Mouse (Mus musculus): Measurements from ENCODE around the gene Pdzph1.

Pdzph1 gene

DNA sequence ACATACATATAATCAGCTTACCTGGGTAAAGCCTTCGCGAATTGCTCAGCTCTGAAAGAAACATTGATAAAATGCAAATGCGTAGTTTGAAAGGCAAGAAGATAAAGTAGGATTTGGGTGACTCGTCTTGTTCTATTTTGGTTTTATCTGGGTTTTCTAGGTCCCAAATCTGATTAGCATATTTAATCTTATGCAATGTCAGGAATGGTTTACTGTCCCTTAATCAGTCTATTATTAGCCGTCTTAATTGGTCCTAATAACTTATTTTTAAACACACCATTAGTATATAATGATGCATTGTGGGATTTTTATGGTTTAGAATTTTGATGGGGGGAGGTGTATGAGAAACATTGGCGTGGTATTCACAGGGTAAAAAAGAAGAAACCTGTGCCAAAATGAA is at the start of gene Pdzph1:
Gene Pdzph1 (minus strand): TSS at position 101 of the 400 bp plus-strand sequence.
- no peak for DNase-seq (ENCODE audit: low spot score in 2 of 2)

DNA sequence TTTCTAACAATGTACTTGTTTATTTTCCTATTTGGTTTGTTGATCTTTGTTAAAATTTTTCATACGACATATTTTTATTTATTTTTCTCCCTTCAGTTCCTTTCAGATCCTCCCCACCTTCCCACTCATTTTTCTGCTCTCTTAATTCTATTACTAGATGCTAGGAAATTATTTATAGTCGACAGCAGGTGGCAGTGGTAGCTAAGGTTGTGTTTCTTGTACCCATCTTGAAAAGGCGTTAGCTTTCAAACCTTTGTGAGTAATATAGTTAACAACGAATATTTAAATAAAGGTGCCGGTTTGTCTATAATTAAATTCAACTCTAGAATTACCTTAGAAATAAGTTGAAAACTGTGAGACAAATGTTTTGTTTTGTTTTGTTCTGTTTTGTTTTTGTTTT is 48.6 kb upstream of the Pdzph1 start:
- DNase-seq (ENCODE audit: low spot score in 2 of 2), result no peak

GRCm38 (mm10) chr17:59033445-59033844 is 42.3 kb upstream of the Pdzph1 start:
- DNase-seq (ENCODE audit: low spot score in 2 of 2), result no peak

- no peak for DNase-seq (ENCODE audit: low spot score in 2 of 2)
Measured at GRCm38 (mm10) chr17:59026336-59026735, 35.2 kb upstream of the Pdzph1 start.

GRCm38 (mm10) chr17:59024502-59024901 is 33.3 kb upstream of the Pdzph1 start:
- no peak for DNase-seq (ENCODE audit: low spot score in 2 of 2)

- DNase-seq (ENCODE audit: low spot score in 2 of 2), result no peak
Measured at GRCm38 (mm10) chr17:59023971-59024370, 32.8 kb upstream of the Pdzph1 start.

- no peak for DNase-seq (ENCODE audit: low spot score in 2 of 2)
Measured at GRCm38 (mm10) chr17:59018666-59019065, 27.5 kb upstream of the Pdzph1 start.

- DNase-seq (ENCODE audit: low spot score in 2 of 2), result peak; percentile 3 to 56
Measured at GRCm38 (mm10) chr17:59013091-59013459, 21.9 kb upstream of the Pdzph1 start, which contains the start of gene Nudt12. TSS of gene Nudt12 (minus strand) at chr17:59013372.

GRCm38 (mm10) chr17:59012421-59013090 is 21.4 kb upstream of the Pdzph1 start:
- DNase-seq (ENCODE audit: low spot score in 2 of 2), result no peak

GRCm38 (mm10) chr17:59011546-59012307 is 20.6 kb upstream of the Pdzph1 start:
- DNase-seq (ENCODE audit: low spot score in 2 of 2), result no peak

- DNase-seq (ENCODE audit: low spot score in 2 of 2), result no peak
Measured at GRCm38 (mm10) chr17:58973237-58973636, 17.9 kb downstream of the Pdzph1 start.

DNA sequence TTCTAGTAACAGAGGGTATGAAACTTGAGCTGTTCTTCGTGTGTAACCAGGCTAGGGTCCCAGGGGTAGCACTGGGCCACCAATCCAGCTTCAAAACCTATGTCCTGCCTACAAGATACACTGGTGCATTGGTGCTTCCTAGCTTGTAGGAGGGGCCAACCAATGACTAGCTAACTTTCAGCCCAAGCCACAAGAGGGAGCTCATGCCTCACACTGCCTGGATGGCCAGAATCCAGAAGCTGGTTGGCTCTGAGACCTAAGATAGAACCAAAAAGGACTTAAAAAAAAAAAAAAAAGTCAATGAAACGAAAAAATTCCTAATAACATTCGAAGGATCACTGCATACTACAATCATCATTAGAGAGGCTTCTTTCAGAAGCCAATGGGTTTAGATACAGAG is 31.3 kb downstream of the Pdzph1 start:
- DNase-seq (ENCODE audit: low spot score in 2 of 2), result peak in 1 of 2 experiments; percentile 40

GRCm38 (mm10) chr17:58957055-58957454 is 34.1 kb downstream of the Pdzph1 start:
- DNase-seq (ENCODE audit: low spot score in 2 of 2), result no peak

DNA sequence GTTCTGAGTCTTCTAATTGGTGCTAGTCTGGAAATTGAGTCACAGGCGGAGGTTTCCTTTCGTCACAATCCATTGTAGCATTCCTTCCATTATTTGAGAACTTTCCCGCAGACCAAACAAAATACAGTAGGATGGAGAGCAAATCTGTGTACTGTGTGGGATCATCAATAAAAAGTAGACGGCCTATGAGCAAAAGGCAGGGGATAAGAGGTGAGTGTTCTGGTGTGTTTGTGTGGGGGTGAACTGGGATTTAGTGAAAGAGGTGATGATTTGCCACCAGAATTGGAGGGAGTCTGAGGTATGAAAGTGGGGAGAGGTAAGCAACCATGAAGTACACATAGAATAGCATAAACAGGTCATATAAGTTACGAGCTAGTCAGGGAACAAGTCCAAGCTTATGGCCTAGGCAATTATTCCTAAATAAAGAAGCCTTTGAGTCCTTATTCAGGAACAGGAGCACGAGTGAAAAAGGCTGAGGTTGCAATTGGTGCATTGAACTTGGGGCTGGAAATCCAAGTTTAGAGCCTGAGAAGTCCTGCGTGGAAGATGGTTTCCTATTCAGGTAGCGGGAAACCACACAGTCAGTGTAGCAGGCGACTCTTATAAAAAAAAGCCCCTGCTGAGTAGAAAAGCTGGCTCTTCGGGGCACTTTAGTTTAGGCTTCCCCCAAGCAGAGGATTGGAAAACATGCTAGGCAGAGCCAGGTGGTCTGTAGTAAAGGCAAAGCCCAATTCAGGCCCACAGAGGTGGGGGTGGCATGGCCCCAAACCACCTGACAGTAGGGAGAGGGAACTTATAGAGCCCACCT is 48.0 kb downstream of the Pdzph1 start:
- no peak for DNase-seq (ENCODE audit: low spot score in 2 of 2)

- DNase-seq (ENCODE audit: low spot score in 2 of 2), result no peak
Measured at GRCm38 (mm10) chr17:58938598-58938997, 52.6 kb downstream of the Pdzph1 start.

DNA sequence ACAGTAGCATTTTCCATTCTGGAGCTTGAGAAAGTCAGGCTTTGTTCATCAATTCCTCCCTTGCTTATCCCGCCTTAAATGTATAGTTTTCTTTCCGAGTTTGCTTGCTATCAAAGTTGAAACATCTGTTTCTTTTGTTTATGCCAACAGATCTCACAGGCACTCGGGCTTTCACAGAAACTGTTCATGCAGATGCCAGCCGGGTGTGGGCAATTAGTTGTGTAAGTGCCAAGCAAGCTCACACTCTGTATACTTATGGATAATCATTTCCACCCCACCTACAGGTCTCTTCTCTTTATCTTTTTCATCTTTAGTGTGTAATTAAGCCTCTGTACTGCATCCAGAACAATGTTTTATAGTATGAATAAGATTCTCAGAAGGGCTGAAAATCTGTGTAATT is 53.6 kb downstream of the Pdzph1 start:
- DNase-seq (ENCODE audit: low spot score in 2 of 2), result peak in 1 of 2 experiments; percentile 8

DNA sequence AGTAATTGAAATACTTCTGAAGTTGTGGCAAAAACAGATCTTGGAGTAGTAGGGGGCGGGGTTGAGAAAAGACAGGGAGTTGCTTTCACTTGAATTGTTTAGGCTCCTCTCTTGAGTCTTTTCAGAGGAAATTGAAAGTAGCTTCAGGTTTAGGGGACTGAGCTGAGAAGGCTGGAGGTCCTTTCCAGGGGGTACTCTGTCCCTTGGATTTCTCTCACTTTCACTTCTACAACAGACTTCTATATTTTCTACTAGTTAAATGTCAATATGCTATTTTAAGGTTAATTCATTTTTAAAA is 58.2 kb downstream of the Pdzph1 start:
- DNase-seq (ENCODE audit: low spot score in 2 of 2), result no peak

DNA sequence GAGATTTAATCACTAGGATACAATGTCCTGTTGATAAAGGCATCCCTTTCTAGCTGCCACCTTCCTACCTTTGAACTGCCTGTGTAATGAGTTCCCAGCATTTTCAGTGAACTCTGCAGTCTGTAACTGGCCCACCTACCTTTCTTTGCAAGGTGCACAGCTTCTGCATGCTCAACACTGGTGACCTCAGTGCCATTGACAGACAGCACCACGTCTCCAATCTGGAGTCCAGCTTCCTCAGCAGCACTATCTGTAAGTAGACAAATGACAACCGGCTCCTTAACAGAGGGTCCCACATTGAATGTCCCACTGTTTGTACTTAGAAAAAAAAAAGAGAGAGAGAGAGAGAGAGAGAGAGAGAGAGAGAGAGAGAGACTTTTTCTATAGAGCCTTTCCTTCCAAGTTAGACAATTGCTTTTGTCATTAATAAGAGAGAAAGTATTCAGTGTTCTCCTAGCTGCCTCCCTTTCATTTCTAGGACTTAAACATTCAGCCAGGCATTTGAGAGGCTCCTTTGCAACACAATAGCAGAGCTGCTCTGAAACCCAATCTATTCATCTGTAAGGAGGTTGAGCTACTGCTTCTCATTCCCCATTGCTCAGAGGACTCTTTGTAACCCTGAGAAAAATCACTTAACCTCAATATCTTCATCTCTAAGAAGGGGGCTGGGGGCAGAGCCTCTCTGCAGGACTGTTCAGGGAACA is 58.7 kb downstream of the Pdzph1 start:
- DNase-seq (ENCODE audit: low spot score in 2 of 2), result peak in 1 of 2 experiments; percentile 2

DNA sequence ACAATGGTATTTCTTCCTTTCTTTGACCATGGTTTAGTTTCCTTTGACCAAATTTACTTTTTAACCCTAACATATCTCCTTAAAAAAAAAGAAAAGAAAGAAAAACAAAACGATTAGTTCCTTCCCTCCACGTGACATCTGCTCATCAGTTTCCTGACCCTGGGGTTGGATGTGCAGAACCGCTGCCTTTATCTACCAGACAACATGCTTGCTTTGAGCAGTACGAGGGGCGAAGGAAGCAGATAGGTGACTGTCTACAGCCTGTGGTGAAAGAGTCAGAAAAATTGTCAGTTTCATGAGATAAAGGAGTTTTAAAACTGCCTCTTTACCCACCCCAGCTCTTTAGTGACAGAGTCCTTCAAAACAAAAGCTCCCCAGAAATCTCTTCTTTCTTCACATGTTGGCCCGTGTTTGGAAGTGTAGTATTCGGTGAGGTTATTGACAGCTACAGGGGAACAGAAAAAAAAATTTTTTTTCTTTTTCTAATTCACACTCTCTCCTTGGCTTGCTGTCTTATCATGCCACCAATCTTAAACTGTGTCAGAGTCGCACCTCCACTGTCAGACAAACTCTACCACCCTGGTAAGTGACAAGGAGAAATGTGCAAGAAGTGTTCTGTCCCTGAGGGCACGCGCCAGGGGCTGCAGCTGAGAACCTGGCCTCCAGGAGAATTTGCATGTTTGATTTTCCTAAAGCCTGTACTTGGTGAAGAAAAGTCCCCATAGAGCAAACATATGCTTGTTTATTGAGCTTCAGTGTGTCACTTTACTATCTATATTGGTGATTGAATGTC is 66.2 kb downstream of the Pdzph1 start:
- no peak for DNase-seq (ENCODE audit: low spot score in 2 of 2)

DNA sequence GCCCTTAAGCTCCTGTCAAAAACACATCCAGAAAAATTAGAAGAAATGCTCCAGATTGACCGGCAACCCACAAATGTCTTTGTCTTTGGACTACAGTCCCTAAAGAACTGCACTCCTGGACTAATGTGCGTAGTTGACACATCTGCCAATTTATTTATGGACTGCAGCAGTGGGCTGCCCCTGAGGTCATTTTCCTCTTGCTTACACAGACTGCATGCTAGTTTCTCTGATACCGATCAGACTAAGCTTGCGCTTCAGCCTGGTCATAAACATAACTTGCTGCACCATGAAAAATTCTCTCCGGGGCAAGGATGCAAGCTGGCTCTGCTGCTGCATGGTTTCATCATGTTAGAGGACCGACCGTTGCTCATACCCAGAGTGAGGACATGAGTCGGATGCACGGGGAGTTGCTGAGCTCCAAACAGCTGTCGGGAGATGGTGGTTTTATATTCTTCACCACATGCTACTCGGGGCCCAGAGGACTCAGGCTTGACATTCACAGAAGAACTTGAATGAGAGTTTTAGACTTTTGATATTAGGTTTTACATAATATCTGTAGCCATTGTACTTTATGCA is 67.2 kb downstream of the Pdzph1 start:
- DNase-seq (ENCODE audit: low spot score in 2 of 2), result no peak

Data from left cerebral cortex, adult 9 months (tissue).